Mouse (Mus musculus): ENCODE data around the gene Snip1. TPM values are rescaled to one million over a fixed set of nuclear protein-coding genes. Genes with fewer than 3 reads are reported as not detected.

The Snip1 gene
- polyA plus RNA-seq (2012; rRNA removed): 7.1 and 8.4 TPM in 2 replicates

DNA sequence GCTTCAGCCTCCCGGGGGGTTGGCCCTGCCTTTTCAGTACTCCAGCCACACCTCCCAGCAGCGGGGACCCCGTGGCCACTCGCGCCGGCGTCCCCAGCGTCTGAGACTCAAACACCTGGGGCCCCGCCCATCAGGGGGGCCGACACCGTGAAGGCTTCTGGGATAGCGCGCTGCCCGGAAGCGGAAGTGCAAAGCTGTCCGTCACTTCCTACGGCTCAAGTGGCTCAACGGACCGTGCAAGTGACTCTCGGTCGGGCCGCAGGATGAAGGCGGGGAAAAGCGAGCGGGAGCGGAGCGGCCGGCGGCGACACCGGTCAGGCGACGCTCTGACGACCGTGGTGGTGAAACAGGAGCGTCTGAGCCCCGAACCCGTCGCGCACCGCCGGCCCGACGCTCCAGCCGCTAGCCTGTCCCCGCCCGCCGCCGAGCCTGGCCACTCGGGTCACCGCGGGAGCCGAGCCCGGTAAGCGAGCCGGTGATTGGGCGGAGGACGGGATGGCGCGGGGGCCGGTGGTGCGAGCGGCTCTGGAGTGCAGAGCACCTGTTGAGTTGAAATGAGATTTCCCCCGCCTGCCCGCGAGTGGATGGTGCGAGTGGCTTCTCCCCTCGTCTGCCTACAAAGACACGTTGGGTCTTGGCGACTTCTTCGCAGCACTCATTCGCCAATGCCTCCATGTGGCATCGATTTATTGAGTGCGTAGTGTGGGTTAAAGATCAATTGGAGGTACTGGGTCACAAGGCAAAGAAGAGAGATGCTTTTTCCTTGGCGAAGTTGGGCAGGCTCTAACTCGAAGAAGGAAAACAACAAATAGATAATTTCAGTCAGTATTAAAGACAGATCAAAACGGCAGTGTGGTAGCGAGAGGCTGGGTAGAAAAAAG is at the start of gene Snip1:
Gene Snip1 (plus strand): TSS at position 183 of the 881 bp plus-strand sequence.

DNA sequence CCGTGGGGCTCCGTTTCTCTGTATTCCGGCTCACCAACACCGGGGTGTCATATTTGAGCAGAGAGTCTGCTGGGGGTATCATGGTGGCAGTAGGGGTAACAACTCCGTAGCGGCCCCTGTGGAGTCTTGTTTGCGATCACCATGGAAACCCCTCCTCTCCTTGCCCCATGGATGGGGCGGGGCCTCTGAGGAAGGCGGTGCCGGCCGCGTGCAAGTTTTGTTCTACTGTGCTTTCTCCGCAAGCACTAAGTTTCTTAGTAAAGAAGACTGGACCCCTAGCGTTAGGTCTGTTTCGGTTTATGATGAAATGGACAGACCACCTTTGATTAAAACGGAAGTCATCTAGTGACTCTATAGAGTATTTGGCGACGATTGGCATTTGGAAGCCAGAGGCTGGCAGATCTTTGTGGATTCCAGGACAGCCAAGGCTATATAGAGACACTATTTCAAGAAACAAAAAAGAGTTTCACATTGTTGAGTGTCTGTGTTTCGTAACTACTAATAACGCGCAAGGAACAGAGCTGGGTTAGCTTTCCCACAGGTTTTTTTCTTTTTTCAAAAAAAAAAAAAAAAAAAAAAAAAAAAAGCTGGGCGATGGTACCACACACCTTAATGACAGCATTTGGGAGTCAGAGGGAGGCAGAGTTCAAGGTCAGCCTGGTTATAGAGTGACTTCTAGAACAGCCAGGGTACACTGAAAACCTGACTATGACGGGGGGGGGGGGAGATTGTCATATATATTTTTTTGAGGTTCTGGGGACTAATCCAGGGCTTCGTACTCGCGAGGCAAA is 760 bp upstream of the Snip1 start, which contains the start of gene Dnali1:
Gene Dnali1 (minus strand): TSS at position 187 of the 791 bp plus-strand sequence.

DNA sequence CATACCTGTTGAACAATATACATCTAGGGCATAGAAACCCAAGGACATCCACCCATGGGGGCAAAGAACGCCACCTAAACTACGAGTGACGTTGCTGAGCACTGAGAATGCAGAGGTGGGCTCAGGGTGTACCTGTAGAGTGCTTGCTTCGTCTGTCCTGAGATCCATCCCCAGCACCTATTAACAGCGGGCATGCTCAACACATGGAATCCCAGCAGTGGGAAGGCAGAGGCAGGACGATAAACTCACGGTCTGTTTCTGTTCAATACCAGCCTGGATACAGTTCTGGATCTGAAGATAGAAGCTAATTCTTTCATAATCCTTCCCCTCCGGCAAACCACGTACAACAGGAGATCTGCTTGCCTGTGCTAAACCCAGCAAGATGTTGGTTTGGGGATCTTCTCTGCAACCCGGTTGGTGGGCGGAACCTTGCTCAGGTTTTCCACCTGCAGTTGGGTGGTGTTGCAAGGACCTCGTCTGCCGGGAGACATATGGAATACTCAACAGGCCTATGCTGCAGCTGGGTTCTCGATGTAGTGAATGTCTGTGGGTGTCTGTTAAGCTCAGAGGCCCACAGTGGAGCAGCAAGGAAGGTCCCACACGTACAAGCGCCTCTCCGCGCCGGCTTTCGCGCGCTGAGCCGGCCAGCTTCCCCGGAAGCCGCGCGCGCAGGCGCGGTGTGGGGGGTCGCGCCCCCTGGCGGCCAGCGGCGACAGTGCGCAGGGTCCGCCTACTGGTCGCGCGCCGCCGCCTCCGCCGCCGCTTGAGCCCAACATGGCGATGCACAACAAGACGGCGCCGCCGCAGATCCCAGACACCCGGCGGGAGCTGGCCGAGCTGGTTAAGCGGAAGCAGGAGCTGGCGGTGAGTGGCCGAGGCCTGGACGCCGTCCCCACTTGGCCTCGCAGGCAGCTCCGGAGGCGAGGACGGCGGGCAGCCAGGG is 18.2 kb downstream of the Snip1 start, which contains the start of gene Meaf6:
Gene Meaf6 (plus strand): TSS at position 732 of the 943 bp plus-strand sequence.

Other genes starting within 250 kb of the Snip1 start
- gene Yrdc, start 216.0 kb upstream of the Snip1 start, polyA plus RNA-seq (2012; rRNA removed): 35.8 and 36.2 TPM in 2 replicates
- gene 1110065P20Rik, start 215.5 kb upstream of the Snip1 start, polyA plus RNA-seq (2012; rRNA removed): 51.9 and 63.5 TPM in 2 replicates
- 0.57 and 0.60 TPM in 2 replicates for gene Maneal, start 204.5 kb upstream of the Snip1 start, polyA plus RNA-seq (2012; rRNA removed)
- gene Epha10, start 185.8 kb upstream of the Snip1 start, polyA plus RNA-seq (2012; rRNA removed): 0.06 TPM in 1 of 2 replicates, not detected in the other
- gene 9930104L06Rik, start 129.6 kb upstream of the Snip1 start, polyA plus RNA-seq (2012; rRNA removed): 9.9 and 11.3 TPM in 2 replicates
- gene Cdca8, start 127.4 kb upstream of the Snip1 start, polyA plus RNA-seq (2012; rRNA removed): 16.3 and 16.6 TPM in 2 replicates
- 3.4 and 4.2 TPM in 2 replicates for gene Rspo1, start 80.2 kb upstream of the Snip1 start, polyA plus RNA-seq (2012; rRNA removed)
- 8.3 and 9.2 TPM in 2 replicates for gene Gnl2, start 50.1 kb upstream of the Snip1 start, polyA plus RNA-seq (2012; rRNA removed)
- gene Dnali1, start 969 bp upstream of the Snip1 start, polyA plus RNA-seq (2012; rRNA removed): 0.05 and 0.09 TPM in 2 replicates
- 8.8 and 9.2 TPM in 2 replicates for gene Meaf6, start 18.5 kb downstream of the Snip1 start, polyA plus RNA-seq (2012; rRNA removed)
- gene Zc3h12a, start 61.2 kb downstream of the Snip1 start, polyA plus RNA-seq (2012; rRNA removed): 21.1 and 21.5 TPM in 2 replicates